Mouse (Mus musculus): Measurements from ENCODE around the gene Gm49395.

Gm49395 gene

GRCm38 (mm10) chr13:115101355-115102191 is at the start of gene Gm49395, which contains the start of gene Itga1:
Gene Gm49395 (minus strand): TSS chr13:115101921.
Gene Itga1 (minus strand): TSS chr13:115101964.
- no peak for DNase-seq (ENCODE audit: low read depth)

- no peak for DNase-seq (ENCODE audit: low read depth)
These were observed 48.9 kb upstream of the Gm49395 start for GRCm38 (mm10) chr13:115150602-115151001.

- no peak for DNase-seq (ENCODE audit: low read depth)
These were observed 48.1 kb upstream of the Gm49395 start for GRCm38 (mm10) chr13:115149849-115150248.

- DNase-seq (ENCODE audit: low read depth): no peak
These were observed 41.9 kb upstream of the Gm49395 start for GRCm38 (mm10) chr13:115143575-115143974.

- DNase-seq (ENCODE audit: low read depth): no peak
These were observed 40.3 kb upstream of the Gm49395 start for GRCm38 (mm10) chr13:115142066-115142465.

GRCm38 (mm10) chr13:115138513-115138912 is 36.8 kb upstream of the Gm49395 start:
- no peak for DNase-seq (ENCODE audit: low read depth)

GRCm38 (mm10) chr13:115136761-115137160 is 35.0 kb upstream of the Gm49395 start:
- DNase-seq (ENCODE audit: low read depth): no peak

- DNase-seq (ENCODE audit: low read depth): no peak
These were observed 30.7 kb upstream of the Gm49395 start for GRCm38 (mm10) chr13:115132435-115132834.

GRCm38 (mm10) chr13:115131381-115131780 is 29.7 kb upstream of the Gm49395 start:
- DNase-seq (ENCODE audit: low read depth): no peak

- DNase-seq (ENCODE audit: low read depth): no peak
These were observed 28.3 kb upstream of the Gm49395 start for GRCm38 (mm10) chr13:115130035-115130434.

GRCm38 (mm10) chr13:115127826-115128225 is 26.1 kb upstream of the Gm49395 start:
- no peak for DNase-seq (ENCODE audit: low read depth)

- DNase-seq (ENCODE audit: low read depth): no peak
These were observed 24.8 kb upstream of the Gm49395 start for GRCm38 (mm10) chr13:115126534-115126933.

GRCm38 (mm10) chr13:115125130-115125529 is 23.4 kb upstream of the Gm49395 start:
- no peak for DNase-seq (ENCODE audit: low read depth)

GRCm38 (mm10) chr13:115124521-115124920 is 22.8 kb upstream of the Gm49395 start:
- no peak for DNase-seq (ENCODE audit: low read depth)

- DNase-seq (ENCODE audit: low read depth): no peak
These were observed 17.0 kb upstream of the Gm49395 start for GRCm38 (mm10) chr13:115118756-115119155.

- DNase-seq (ENCODE audit: low read depth): no peak
These were observed 16.5 kb upstream of the Gm49395 start for GRCm38 (mm10) chr13:115118195-115118594.

GRCm38 (mm10) chr13:115116930-115117621 is 15.4 kb upstream of the Gm49395 start:
- DNase-seq (ENCODE audit: low read depth): no peak

- DNase-seq (ENCODE audit: low read depth): no peak
These were observed 7.9 kb upstream of the Gm49395 start for GRCm38 (mm10) chr13:115109628-115110027.

GRCm38 (mm10) chr13:115107436-115107835 is 5.7 kb upstream of the Gm49395 start:
- no peak for DNase-seq (ENCODE audit: low read depth)

GRCm38 (mm10) chr13:115106183-115106582 is 4.5 kb upstream of the Gm49395 start:
- no peak for DNase-seq (ENCODE audit: low read depth)

- DNase-seq (ENCODE audit: low read depth): no peak
These were observed 1.0 kb upstream of the Gm49395 start for GRCm38 (mm10) chr13:115102754-115103153.

- no peak for DNase-seq (ENCODE audit: low read depth)
These were observed 1.1 kb downstream of the Gm49395 start for GRCm38 (mm10) chr13:115100381-115101177.
